Mouse (Mus musculus) adrenal gland (tissue): ENCODE measurements around the gene Usp25.

Experiments
- intact Hi-C: fragments of 180-260 bp; cut with DNase I; formaldehyde crosslinking; loops from one replicate; pipeline ENCODE4 v1.15.1; 2025
- long read RNA-seq, 2 experiments: library from polyadenylated mRNA; unstranded; transcript quantifications; one replicate each; pipeline ENCODE4 v2.0.0; 2020; ENCODE audit warnings: borderline replicate concordance in 1 of 2; ENCODE audit not compliant: insufficient replicate concordance in 1 of 2

Gene Usp25
- long read RNA-seq, experiment 1, full-length matches to known transcripts, result 5 of 12 reads
- long read RNA-seq, experiment 1, partial matches to known transcripts, result 7 of 12 reads
- long read RNA-seq, experiment 1, other reads (novel, unspliced or antisense), result 0 of 12 reads
- long read RNA-seq, experiment 2, full-length matches to known transcripts, result 7 of 38 reads
- long read RNA-seq, experiment 2, partial matches to known transcripts, result 28 of 38 reads
- long read RNA-seq, experiment 2, other reads (novel, unspliced or antisense), result 3 of 38 reads

DNA sequence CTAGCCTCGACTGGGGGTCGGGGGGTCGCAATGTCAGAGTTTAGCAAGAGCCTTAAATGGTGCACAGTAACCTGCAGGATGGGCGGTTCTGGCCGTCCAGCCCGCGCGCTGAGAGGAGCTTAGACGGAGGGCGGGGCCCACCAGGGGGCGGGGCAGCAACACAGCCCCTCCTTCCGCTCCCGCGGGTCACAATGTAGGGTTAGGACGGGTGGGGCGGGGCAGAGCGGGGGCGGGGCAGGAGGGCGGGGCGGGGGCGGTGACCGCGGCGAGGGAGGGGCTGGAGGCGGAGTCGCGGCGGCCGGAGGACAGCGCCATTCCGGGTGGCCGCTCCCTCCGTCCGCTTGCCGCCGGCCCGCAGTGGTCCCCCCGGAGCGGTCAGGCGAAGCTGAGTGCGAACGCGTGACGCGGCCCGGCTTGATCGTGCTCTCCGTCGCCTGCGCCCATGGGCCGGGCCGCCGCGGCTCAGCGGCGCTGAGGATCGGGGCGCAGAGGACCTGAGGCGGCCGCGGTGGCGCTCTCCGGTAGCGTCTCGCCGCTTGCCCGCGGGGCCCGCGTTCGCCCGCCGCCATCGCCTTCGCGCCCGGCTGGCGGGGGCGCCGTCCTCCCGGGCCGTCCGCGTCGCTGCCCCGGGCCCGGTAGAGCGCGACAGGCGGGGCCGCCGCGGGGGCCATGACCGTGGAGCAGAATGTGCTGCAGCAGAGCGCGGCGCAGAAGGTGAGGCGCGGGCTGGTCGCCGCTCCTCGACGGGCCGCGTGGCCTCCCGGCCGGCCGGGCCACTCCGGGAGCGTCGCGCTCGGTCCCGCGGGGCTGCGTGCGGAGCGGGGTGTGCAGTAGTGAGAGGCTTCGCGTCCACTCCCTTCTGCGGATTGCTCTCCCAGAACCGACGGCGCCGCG is at the start of gene Usp25:
Usp25 (plus strand) TSS at position 280 of the 894 bp plus-strand sequence.
- intact Hi-C loops, result loop anchor here (10.0 kb wide), 1 partner anchor 321 kb away; no protein-coding TSS in a partner anchor

DNA sequence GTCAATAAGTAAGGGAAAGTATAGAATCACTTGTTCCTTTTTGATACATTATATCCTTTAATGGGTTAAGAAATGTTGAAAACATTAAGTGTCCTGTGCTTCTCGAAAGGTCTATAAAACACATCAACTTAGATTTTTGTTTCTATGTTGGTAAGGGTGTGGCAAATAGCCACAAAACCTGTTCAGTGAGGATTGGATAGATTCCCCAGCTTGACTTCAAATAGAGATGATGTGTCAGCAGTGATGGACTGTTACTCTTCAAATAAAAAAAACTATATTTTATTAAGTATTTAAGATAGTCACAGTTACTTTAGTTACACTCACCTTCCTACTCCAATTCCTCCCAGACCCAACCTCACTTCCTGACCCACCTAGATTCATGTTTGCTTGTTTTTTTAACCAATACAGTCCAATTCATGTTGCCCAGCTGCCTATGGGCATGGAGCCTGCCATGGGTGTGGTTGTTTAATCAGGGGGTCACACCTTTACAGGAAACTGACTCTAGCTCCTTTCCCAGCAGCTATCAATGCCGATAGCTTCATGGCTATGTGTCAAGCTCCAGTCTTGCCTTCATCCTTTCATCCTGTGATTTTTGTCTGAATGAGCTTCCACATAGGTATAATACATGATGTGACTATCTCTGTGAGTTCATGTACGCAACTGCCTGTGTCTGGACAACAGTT is 45.8 kb upstream of the Usp25 start:
- intact Hi-C loops, result no loop called here

DNA sequence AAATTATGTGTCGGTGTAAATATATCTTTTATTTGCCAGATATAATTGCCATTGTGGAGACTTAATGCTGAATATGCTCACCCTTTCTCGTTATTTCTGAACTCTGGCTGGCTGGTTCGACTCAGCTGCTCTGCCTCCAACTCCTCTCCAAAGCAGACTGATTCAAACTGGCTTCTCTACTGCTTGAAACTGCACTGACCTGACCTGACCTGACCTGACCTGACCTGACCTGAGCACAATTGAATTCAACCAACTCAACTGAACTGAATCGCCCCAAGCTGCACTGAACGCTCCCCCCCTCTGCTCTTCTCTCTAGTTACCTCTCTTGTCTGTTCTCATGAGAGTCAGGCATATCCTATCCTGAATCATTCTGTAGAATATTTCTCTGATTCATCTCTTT is 42.3 kb upstream of the Usp25 start:
- intact Hi-C loops, result no loop called here

DNA sequence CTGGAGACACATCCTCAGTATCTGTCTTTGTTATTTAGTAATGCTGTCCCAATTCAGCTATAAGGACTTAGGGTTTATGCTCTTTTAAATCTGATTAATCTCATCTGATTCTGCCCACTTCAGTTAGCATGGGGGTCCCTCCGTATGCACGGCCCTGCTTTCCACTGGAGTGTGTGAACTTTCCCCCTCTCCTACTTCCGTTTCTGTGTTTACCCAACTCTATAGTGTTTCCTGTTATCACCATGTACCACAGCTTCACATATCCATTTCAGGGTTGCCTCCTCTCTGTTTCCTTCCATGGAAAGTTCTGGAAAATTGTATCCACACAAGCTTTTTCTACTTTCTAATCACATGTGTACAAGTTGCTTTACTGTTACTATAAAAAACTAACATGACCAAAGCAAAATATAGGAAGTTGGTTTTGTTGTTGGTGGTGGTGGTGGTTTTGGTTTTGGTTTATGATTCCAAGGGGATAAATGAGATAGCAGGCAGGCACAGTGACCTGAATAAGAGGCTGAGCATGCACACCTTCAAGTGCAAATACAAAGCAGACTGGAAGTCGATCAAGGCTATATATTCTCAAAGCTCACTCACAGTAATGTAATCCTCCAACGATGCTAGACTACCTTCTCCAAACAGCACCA is 36.6 kb upstream of the Usp25 start:
- intact Hi-C loops, result no loop called here

DNA sequence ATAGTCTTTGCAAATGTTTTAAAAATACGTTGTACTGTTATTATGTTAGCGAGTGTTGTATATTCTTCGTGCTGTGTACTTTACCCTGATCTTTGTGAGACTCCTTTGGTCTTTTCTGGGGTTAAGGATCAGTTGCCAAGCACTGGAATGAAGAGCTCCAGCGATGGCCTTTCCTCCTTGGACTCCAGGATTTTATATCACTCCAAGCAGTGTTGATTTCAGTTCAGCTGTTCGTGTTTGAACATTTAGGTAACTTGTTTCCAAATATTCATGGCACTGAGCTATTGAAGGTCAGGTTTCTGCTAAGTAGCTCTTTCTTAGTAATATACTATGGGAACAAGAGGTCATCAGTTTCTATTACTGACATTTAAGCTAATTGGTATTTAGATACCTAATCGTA is 29.8 kb upstream of the Usp25 start:
- intact Hi-C loops, result no loop called here

DNA sequence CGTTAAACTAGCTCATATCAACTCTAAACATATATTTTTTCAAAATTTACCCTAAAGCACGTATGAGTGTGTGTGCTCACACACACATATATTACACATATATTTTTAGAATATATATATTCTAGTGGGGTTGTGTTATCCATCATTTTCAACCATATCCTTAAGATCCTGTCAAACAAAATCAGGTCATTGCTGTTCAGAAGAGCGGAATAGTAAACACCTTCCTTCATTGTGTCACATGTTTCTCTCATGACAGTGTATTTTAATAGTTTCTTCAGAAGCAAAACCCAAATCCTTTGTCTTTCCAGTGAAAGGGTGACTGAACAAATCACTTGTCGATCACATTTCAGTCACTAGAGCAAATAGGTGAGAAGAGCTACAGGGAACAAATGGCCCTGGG is 25.8 kb upstream of the Usp25 start:
- intact Hi-C loops, result no loop called here

DNA sequence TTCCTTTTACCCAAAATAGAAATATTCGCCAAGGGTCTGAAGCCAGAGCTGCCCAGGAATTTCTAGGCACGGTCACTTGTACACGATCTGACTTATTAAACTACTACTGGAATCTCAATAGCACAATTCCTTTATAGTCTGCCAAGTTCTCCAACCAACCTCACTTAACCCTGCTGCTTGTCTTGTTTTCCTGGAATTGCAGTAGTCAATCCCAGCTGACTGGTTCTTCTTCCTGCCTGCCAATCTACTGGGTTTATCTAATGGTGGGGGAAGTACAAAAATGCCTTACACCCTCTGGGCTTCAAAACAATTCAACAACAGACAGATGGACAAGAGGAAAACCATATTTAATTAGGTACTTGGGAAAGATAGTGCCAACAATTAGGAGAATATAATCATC is 9.6 kb upstream of the Usp25 start:
- intact Hi-C loops, result no loop called here

DNA sequence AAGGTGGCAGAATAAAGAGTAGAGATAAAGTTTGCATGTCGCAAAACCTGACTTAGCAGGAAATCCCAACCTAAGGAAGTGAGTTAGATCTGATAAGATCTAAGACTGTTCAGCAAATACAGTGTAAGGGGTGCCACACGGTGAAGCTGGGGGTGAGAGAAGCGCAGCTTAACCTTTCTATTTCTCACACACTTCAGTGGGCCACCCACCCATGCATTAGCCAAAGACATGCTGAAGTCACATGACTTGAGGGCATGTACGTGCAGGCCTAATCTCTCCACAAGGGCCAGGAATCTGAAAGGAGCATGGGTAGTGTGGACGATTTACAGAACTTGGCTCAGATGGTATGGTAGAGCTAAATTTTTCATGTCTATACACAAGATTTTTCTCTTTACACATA is 4.3 kb upstream of the Usp25 start:
- intact Hi-C loops, result no loop called here

DNA sequence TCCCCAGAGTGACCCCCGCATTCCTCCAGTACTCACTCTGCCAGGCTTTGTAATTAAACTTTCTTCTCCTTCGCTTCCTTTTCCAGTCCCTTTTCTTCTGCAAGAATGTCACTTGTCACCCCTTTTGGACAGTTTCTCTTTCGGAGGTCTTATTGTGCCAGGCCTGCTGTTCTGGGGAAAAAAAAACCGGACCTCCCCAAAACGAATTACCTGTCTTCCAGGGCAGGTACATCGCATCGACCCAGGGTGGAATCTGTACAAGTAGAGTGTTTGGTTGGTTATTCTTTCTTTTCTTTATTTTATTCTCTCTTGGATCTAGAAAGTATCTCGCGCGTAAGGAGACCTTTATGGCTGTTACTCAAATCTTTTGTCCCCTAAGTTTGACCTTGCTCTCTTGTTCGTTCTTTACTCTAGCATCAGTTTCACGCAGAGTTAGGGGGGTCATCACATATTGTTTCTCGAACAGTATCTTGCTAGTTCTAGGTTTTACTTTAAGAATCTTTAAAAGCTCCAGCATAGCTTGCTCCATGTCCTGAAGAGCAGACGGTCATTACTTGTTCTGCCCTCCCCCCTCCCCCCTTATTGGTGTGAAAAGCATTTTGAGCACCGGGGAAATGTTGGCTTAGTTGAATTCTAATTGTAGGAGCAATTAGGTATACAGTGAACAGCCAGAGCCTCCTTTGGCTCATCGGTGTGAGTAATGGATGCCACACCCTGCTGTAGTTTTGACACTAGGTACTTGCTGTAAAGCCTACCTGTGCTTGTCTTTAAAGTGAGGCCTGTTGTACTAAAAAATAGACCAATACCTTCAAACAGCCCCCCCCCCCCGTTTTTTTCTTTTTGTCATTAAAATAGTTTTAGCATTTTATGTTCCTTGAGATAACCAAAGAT is 1.1 kb downstream of the Usp25 start:
- intact Hi-C loops, result loop anchor here (10.0 kb wide), 1 partner anchor 320 kb away; no protein-coding TSS in a partner anchor

DNA sequence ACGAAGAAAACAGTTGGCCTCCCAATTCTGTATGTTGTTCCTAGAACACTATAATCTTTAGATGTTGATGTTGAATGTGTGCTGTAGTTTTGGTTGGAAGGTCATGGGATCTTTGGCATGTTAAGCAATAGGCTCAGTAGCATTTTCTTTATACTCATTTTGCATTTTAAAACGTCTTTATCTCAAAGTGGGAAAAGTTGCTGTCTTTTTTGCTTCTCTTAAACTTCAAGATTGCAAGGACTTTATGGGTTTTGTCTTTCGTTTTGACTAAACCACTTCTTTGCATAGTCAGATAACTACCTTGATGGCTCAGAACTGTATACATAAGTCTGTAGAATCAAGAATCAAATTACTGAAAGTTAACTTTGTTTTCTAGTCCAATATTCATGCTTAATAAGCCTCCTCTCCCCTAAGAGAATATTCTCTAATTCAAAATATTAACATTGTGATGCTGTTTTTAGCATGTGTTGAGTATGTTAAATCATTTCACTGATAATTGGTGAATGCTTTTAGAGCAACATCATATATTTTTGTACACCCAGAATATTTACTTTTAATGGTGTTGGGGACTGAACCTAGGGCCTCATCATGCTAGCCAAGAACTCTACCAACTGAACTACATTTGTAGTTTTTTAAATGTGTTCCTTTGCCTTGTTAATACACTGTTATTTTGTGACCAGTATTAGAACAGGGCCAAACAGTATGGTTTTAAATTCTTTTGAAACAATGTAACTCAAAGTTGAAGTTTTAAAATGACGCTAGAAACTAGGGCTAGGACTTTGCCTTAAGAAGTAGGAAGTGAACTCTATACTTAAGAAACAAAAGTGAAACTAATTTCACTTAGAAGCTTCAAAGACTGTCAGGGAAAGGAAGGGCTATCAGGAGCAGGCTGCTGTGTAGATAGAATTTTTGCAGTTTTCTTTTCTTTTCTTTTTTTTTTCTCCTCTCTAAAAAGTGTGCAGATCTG is 2.2 kb downstream of the Usp25 start:
- intact Hi-C loops, result loop anchor here (10.0 kb wide), 1 partner anchor 319 kb away; no protein-coding TSS in a partner anchor

DNA sequence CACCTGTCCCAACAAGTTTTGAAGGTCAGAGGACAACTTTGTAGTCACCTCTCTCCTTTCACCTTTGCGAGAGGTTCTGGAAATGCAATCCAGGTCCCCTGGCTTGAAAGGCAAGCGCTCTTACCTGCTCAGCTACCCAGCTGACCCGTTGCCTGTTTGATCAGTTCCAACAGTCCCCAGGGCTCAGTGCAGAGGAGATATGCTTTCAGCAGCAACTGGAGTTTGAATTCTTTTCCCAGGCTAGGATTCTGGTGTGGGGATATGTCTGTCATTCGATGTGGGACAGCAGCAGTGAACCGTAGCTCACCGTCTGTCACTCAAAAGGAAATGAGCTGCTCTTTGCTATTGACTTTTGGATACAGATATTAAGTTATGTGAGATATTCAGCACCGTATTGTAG is 4.4 kb downstream of the Usp25 start:
- intact Hi-C loops, result loop anchor here (10.0 kb wide), 1 partner anchor 317 kb away; no protein-coding TSS in a partner anchor

DNA sequence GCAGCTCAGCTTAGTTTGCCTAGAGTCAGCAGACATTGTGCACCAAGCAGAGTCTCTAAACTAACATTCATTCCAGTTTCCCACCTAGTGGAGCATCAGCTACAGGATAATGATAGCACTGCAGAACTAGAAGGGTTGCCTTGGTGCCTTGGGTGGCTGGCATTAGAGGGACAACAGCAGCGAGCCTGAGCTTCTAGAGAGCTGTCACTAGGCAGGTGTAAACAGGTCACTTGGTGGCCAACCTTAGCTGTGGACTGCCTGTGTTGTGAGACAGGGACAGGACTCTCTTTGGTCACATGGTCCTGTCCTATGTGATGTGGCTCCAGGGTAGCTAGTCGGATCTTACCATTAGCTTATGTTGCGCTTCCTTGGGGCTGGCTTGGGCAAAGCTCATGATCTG is 6.7 kb downstream of the Usp25 start:
- intact Hi-C loops, result no loop called here

DNA sequence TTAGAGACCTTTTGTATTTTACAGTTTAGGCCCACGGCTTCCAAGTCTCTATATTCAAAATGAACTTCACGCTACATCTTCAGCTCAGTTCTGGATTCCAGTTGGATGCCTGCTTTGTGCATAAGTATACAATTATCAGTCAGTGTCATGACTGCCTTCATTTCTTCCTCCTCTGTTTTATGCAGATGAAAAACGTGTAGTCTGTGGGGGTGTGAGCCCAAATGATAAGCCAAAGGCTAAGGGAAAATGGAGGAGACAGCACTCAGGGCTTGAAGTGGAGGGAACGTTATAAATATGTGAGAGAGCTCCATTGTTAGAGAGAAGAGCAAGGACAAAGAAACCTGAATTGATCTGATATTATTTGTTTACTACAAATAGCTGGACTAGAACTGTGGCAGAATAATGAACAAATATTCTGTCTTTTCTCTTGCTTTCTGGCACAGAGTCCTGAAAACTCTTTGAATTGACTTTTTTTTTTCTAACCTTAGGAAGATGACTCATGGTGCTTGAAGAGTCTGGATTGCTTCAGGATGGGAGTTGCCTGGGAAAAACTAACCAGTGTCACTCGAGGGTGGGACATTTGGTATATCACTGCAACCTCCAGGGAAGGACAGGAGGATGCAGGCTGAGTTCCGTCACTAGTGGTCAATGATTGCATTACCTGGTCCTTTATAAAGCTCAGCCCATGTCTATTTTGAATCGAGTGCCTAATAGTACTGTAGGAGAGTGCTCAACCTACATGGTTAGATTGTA is 10.3 kb downstream of the Usp25 start:
- intact Hi-C loops, result no loop called here

DNA sequence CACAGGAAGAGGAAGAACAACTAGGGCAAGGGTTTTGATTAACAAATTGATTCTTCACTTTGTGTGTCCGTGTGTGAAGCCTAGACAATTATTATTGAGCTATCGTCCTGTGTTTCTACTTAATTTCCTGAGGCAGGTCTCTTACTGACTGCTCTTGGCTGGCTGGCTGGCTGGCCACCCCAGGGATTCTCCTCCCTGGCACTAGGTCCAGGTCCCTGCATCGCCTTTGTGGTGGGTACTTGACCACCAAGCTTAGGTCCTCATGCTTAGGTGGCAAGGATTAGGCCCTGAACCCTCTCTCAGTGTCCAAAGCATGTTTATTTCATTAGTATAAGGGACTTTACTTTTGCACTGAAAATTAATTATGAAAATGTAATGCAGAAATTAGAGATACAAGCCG is 12.6 kb downstream of the Usp25 start:
- intact Hi-C loops, result no loop called here

DNA sequence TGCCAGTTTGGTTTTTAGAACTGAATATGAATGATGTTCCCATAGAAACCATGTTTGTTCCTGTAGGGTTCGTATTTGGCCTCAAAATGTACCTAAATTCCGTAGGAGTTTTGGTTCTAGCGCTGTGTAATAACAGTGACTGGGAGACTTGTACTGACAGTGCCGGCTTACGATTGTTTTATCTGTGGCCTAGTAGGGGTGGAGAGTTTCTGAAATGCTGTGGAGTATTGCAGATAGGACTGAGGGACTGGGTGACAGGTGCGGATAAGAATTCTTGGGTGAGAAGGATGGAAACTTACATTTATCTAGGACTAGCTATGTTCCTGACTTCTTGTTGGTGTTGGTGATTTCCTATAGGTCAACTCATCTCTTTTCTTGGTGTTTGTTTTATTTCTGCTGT is 13.4 kb downstream of the Usp25 start:
- intact Hi-C loops, result no loop called here

DNA sequence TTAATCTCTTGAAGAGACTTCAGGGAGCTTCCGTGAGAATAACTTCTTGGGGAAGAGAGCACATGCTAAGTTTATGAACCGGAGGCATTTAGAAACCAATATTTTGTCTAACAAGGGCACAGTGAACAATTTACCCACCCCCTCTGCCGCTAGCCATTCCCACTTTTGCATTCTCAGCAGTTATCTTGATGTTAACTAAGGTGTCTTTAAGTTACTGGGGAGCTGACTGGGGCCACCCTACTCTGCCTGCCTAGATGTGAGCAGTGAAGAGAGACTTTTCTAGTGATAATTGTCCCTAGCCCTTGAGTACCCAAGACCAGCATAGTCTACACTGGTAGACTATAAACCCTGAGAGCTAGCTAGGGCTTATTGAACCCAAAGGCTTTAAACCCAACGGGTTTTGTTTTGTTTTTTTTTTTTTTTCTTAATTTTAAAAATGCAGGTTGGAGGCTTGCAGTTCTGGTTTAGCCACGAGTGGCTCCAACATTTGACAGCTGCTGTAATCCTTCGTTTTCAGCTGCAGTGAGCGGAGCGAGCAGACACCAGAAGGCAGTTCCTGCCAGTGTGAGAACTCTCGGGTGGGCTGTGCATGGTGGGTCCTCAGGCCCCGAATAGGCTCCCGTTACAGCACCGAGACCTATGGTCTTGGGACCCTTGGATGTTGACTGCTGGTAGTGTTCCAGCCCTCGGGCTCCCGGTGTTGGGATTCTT is 14.6 kb downstream of the Usp25 start:
- intact Hi-C loops, result no loop called here

DNA sequence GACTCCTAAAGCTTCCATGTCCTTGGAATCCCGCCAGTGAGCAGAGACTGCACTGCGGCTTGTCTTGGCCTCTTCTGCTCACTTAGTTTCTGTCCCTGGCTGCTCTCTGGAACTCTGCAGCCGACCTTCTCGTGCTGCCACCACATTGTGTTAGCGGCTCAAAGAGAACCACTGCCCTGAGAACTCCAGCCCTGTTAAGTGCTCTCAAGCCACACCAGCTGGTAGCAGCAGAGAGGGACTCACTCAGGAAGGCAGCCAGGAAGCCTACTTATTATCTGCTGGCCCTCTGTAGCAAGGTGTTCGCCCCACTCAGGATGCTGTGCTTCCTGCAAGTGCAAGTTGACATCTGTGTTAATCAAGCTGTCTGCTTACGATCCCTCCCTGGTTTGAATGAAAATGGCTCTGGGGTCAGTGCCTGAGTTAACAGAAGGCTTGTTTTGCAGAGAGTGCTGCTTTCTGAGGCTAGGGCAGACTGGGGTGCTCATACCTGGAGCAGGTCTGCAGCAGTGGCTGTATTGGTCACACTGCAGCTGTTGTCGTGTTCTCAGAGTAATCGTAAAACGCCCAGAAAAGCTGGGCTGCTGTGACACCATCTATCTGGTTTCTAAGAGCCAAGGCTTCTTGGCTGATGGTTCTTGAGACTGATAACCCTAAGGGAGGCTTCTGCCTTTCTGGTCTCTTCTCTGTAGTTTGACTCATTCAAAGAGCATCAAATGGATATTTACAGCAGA is 15.3 kb downstream of the Usp25 start:
- intact Hi-C loops, result no loop called here
